Mouse (Mus musculus) left cerebral cortex, postnatal 10 days (tissue): ENCODE measurements around the gene Pola2. TPM values are rescaled to one million over a fixed set of nuclear protein-coding genes. Genes with fewer than 3 reads are reported as not detected.

ENCODE experiments used
- DNase-seq, 2 experiments: peaks; one replicate each; pipeline ENCODE4 v3.0.0; 2021 to 2022; ENCODE audit warnings: low spot score in 2 of 2, mixed read lengths in 1 of 2; ENCODE audit errors: extremely low spot score in 1 of 2
- intact Hi-C: fragments of 180-260 bp; cut with DNase I; formaldehyde crosslinking; loops from one replicate; pipeline ENCODE4 v1.15.1; 2025
- total RNA-seq, 2 experiments: library from RNA; stranded (reverse); gene quantifications; 2 replicates each; pipeline ENCODE4 v1.2.3; 2021

Gene Pola2
- total RNA-seq, 2 experiments from 2014 or later = 8.0 to 10.7 TPM

- intact Hi-C loops = no loop called here
- DNase-seq = no peak
Measured at GRCm38 (mm10) chr19:5943404-5943803, 20.6 kb downstream of the Pola2 start.

GRCm38 (mm10) chr19:5942581-5942980, 21.4 kb downstream of the Pola2 start:
- intact Hi-C loops = no loop called here

GRCm38 (mm10) chr19:5940656-5941055, 23.3 kb downstream of the Pola2 start:
- intact Hi-C loops = no loop called here
- no peak for DNase-seq

More at GRCm38 (mm10) chr19:5942581-5942980, 21.4 kb downstream of the Pola2 start:
- no peak for DNase-seq

- peak; percentile 34 to 88 for DNase-seq
- intact Hi-C loops = no loop called here
Measured at GRCm38 (mm10) chr19:5940173-5940572, 23.8 kb downstream of the Pola2 start.

GRCm38 (mm10) chr19:5939715-5940114, 24.3 kb downstream of the Pola2 start:
- DNase-seq = no peak
- intact Hi-C loops = no loop called here

GRCm38 (mm10) chr19:5938516-5938915, 25.5 kb downstream of the Pola2 start:
- intact Hi-C loops = no loop called here
- DNase-seq = no peak

- no peak for DNase-seq
- intact Hi-C loops = no loop called here
Measured at GRCm38 (mm10) chr19:5937836-5938406, 26.1 kb downstream of the Pola2 start.

GRCm38 (mm10) chr19:5937095-5937835, 26.7 kb downstream of the Pola2 start:
- no peak for DNase-seq
- intact Hi-C loops = no loop called here

- no peak for DNase-seq
- intact Hi-C loops = no loop called here
Measured at GRCm38 (mm10) chr19:5935691-5936090, 28.3 kb downstream of the Pola2 start.

- no peak for DNase-seq
- intact Hi-C loops = no loop called here
Measured at GRCm38 (mm10) chr19:5935266-5935665, 28.7 kb downstream of the Pola2 start.

GRCm38 (mm10) chr19:5929634-5930596, 34.1 kb downstream of the Pola2 start:
- intact Hi-C loops = no loop called here
- peak in 1 of 2 experiments; percentile 84 for DNase-seq

GRCm38 (mm10) chr19:5928546-5928945, 35.5 kb downstream of the Pola2 start:
- intact Hi-C loops = no loop called here
- DNase-seq = no peak

- DNase-seq = no peak
- intact Hi-C loops = no loop called here
Measured at GRCm38 (mm10) chr19:5928104-5928503, 35.9 kb downstream of the Pola2 start.

- intact Hi-C loops = no loop called here
- no peak for DNase-seq
Measured at GRCm38 (mm10) chr19:5927532-5927931, 36.5 kb downstream of the Pola2 start.

- no peak for DNase-seq
- intact Hi-C loops = no loop called here
Measured at GRCm38 (mm10) chr19:5927026-5927425, 37.0 kb downstream of the Pola2 start.

GRCm38 (mm10) chr19:5925311-5925855, 38.6 kb downstream of the Pola2 start:
- intact Hi-C loops = no loop called here
- no peak for DNase-seq

- intact Hi-C loops = loop anchor here (1.0 to 5.0 kb wide), 2 partner anchors 32 to 123 kb away; partner anchors contain the start of gene Syvn1
- peak; percentile 90 to 98 for DNase-seq
Measured at GRCm38 (mm10) chr19:5924713-5925093, 39.3 kb downstream of the Pola2 start, which contains the start of gene Cdc42ep2. TSS of gene Cdc42ep2 (minus strand) at chr19:5924816.

GRCm38 (mm10) chr19:5923990-5924712, 39.9 kb downstream of the Pola2 start:
- DNase-seq = peak; percentile 86 to 95
- intact Hi-C loops = loop anchor here (1.0 to 5.0 kb wide), 3 partner anchors 32 to 123 kb away; partner anchors contain the start of gene Syvn1
